Mouse (Mus musculus): Measurements from ENCODE around the gene Sapcd2.
A peak's percentile ranks its signal among the peaks of the same experiment; 100 is the strongest.

DNA sequence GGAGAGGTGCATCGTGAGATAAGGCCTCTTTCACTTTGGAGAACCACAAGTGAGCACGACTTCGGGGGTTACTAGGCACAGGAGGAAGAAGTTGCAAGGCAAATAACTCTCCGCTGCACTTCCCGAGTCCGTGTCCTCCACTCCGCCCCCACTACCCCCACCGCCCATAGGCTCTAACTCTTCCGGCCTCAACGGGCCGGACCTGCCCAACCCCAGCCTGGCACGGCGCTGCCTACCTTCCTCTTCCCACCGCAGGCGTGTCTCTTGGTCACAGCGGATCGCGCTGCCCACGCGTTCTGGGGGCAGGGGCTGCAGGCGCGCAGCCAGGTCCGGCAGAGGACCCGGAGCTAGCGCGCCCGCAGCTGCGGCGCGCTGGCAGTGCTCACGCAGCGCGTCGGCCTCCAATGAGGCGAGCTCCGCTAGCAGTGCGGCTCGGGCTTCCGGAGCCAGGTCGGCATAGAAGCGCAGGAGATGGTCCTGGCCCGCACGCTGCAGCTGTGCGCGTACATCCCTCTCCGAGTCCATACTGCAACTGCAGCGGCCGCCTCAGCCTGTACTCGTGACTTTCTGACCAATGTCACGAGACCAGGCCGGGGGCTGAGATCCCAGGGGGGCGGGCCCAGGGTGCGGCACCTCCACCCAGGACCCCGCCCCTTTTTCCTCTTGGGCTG is 6.9 kb upstream of the Sapcd2 start, which contains the start of gene Uap1l1:
- TF ChIP-seq POLR2A (IDR thresholded peaks at IDR 0.05; ENCODE audit: extremely low read depth, insufficient read depth, low read length) (peak; percentile 79), CTCF (IDR thresholded peaks at IDR 0.05; ENCODE audit: low read depth, low read length) (no peak)

Data from liver, adult 2 months (tissue).